Mouse (Mus musculus) spleen, adult 2 months (tissue): ENCODE results near the gene Rap1b.

Experiments used
- CTCF ChIP-seq: fragments of 200-500 bp; IDR thresholded peaks from 2 replicates; pipeline ENCODE4 v1.5.1; 2011; ENCODE audit warnings: mild to moderate bottlenecking, inconsistent platforms; ENCODE audit not compliant: insufficient read depth, insufficient read length, insufficient replicate concordance; ENCODE audit errors: extremely low read depth
- POLR2A ChIP-seq: fragments of 200-500 bp; IDR thresholded peaks from 2 replicates; pipeline ENCODE4 v1.6.1; 2011; ENCODE audit warnings: low read depth, low read length, inconsistent platforms

DNA sequence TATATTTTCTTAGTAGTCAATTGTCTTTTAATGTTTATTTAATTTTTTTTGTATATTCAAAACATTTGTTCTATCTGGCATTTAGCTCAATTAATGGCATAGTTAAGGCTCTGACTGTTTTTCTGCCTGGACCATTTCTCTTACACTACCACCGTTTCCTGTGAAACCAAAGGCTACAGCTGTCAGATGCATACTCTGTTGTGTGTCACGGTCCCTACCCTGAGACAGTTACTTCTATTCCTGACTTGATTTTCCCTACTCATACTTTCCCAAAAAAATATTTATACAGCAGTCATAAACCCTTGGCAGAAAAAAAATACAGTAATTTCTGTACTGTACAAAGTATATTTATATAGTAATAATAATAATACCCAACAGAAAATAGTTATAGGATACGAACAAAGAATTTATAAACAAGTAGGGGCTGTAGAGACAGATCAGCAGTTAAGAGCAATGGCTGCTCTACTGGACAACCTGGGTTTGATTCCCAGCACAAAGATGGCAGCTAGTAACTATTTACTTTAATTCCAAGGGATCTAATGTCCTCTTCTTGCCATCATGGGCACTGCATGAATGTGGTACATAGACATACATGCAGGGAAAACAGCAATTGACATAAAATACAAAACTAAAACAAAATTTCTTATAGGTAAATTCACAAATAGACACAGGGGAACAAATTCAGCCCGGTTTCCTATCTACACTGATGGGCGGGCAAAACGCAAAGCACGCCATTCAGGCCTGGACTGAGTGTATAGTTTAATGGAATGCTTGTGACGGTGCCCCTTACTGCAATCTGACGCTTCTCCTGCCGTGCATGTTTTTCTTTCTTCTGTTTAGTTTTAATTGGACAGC, 78.3 kb downstream of the Rap1b start:
- no peak for TF ChIP-seq POLR2A
- no peak for TF ChIP-seq CTCF
